Mouse (Mus musculus): ENCODE results near the gene Mpv17. TPM values are rescaled to one million over a fixed set of nuclear protein-coding genes. Genes with fewer than 3 reads are reported as not detected.

The Mpv17 gene
- polyA plus RNA-seq, 1 experiment from 2014 or later = 58.8 TPM

- H3K9ac ChIP-seq = no peak overlapping the region
- no peaks in the 10 kb centered on the region for H3K9me3 ChIP-seq
- H3K4me2 ChIP-seq = peak overlapping the region; percentile 79
- H3K36me3 ChIP-seq = no peaks in the 10 kb centered on the region
- peaks cover 33% of the 10 kb centered on the region for H3K4me1 ChIP-seq
- ATAC-seq (ENCODE audit: insufficient read depth, low FRiP score, low read depth) = no peak
- peaks cover 82% of the 10 kb centered on the region for H3K27me3 ChIP-seq (replicated peaks)
- no peak overlapping the region for H3K27ac ChIP-seq
- H3K4me3 ChIP-seq (replicated peaks) = peak overlapping the region; percentile 33
- 2% methylated on average over 29 of the region's 29 CpGs for WGBS
Observed at GRCm38 (mm10) chr5:31094100-31094798, 59.8 kb downstream of the Mpv17 start.

- no peak overlapping the region for H3K27ac ChIP-seq
- H3K9ac ChIP-seq = no peak overlapping the region
- WGBS = under 1% methylated on average over 51 of the region's 54 CpGs
- peak overlapping the region; percentile 40 for H3K4me3 ChIP-seq (replicated peaks)
- H3K27me3 ChIP-seq (replicated peaks) = peaks cover 89% of the 10 kb centered on the region
- peak; percentile 75 for ATAC-seq (ENCODE audit: insufficient read depth, low FRiP score, low read depth)
- H3K4me2 ChIP-seq = peak overlapping the region; percentile 79
- H3K36me3 ChIP-seq = no peaks in the 10 kb centered on the region
- H3K4me1 ChIP-seq = peaks cover 33% of the 10 kb centered on the region
- H3K9me3 ChIP-seq = no peaks in the 10 kb centered on the region
Observed at GRCm38 (mm10) chr5:31093151-31094041, 60.7 kb downstream of the Mpv17 start.

GRCm38 (mm10) chr5:31092231-31092975, 61.6 kb downstream of the Mpv17 start:
- peak overlapping the region; percentile 40 for H3K4me3 ChIP-seq (replicated peaks)
- peaks cover 33% of the 10 kb centered on the region for H3K4me1 ChIP-seq
- H3K27ac ChIP-seq = no peak overlapping the region
- ATAC-seq (ENCODE audit: insufficient read depth, low FRiP score, low read depth) = no peak
- H3K4me2 ChIP-seq = peak overlapping the region; percentile 79
- H3K27me3 ChIP-seq (replicated peaks) = peaks cover 95% of the 10 kb centered on the region
- H3K36me3 ChIP-seq = no peaks in the 10 kb centered on the region
- H3K9ac ChIP-seq = no peak overlapping the region
- no peaks in the 10 kb centered on the region for H3K9me3 ChIP-seq
- WGBS = 4% methylated on average over 35 of the region's 53 CpGs

Other genes starting within 250 kb of the Mpv17 start
- gene Ost4, start 246.5 kb downstream of the Mpv17 start, polyA plus RNA-seq (2015; fragmentation: Nextera tagmentation; extraction: Ambion mirVana) = 443 and 450 TPM in 2 replicates
- 252 and 255 TPM in 2 replicates for gene Emilin1, start 240.8 kb downstream of the Mpv17 start, polyA plus RNA-seq (2015; fragmentation: Nextera tagmentation; extraction: Ambion mirVana)
- 21.0 and 25.5 TPM in 2 replicates for gene Khk, start 232.8 kb downstream of the Mpv17 start, polyA plus RNA-seq (2015; fragmentation: Nextera tagmentation; extraction: Ambion mirVana)
- 11.7 and 14.8 TPM in 2 replicates for gene Cgref1, start 208.7 kb downstream of the Mpv17 start, polyA plus RNA-seq (2015; fragmentation: Nextera tagmentation; extraction: Ambion mirVana)
- gene Preb, start 193.9 kb downstream of the Mpv17 start, polyA plus RNA-seq (2015; fragmentation: Nextera tagmentation; extraction: Ambion mirVana) = 135 and 147 TPM in 2 replicates
- gene Tcf23, start 185.6 kb downstream of the Mpv17 start, polyA plus RNA-seq (2015; fragmentation: Nextera tagmentation; extraction: Ambion mirVana) = 0.74 and 1.0 TPM in 2 replicates
- 151 and 157 TPM in 2 replicates for gene Atraid, start 105.9 kb downstream of the Mpv17 start, polyA plus RNA-seq (2015; fragmentation: Nextera tagmentation; extraction: Ambion mirVana)
- gene Slc5a6, start 105.3 kb downstream of the Mpv17 start, polyA plus RNA-seq (2015; fragmentation: Nextera tagmentation; extraction: Ambion mirVana) = 8.9 and 10.4 TPM in 2 replicates
- gene Cad, start 99.5 kb downstream of the Mpv17 start, polyA plus RNA-seq (2015; fragmentation: Nextera tagmentation; extraction: Ambion mirVana) = 23.0 and 26.7 TPM in 2 replicates
- not detected in 2 replicates for gene Dnajc5g, start 48.0 kb downstream of the Mpv17 start, polyA plus RNA-seq (2015; fragmentation: Nextera tagmentation; extraction: Ambion mirVana)
- 0.26 and 0.37 TPM in 2 replicates for gene Slc30a3, start 46.0 kb downstream of the Mpv17 start, polyA plus RNA-seq (2015; fragmentation: Nextera tagmentation; extraction: Ambion mirVana)
- 0.62 TPM in 1 of 2 replicates, not detected in the other for gene Trim54, start 37.5 kb downstream of the Mpv17 start, polyA plus RNA-seq (2015; fragmentation: Nextera tagmentation; extraction: Ambion mirVana)
- gene Ucn, start 15.4 kb downstream of the Mpv17 start, polyA plus RNA-seq (2015; fragmentation: Nextera tagmentation; extraction: Ambion mirVana) = not detected in 2 replicates
- 0.68 and 1.8 TPM in 2 replicates for gene Gm29609, start 25.7 kb upstream of the Mpv17 start, polyA plus RNA-seq (2015; fragmentation: Nextera tagmentation; extraction: Ambion mirVana)
- 53.4 and 69.6 TPM in 2 replicates for gene Gtf3c2, start 25.9 kb upstream of the Mpv17 start, polyA plus RNA-seq (2015; fragmentation: Nextera tagmentation; extraction: Ambion mirVana)
- gene Snx17, start 39.0 kb upstream of the Mpv17 start, polyA plus RNA-seq (2015; fragmentation: Nextera tagmentation; extraction: Ambion mirVana) = 115 and 132 TPM in 2 replicates
- 60.3 and 68.3 TPM in 2 replicates for gene Eif2b4, start 39.2 kb upstream of the Mpv17 start, polyA plus RNA-seq (2015; fragmentation: Nextera tagmentation; extraction: Ambion mirVana)
- 8.6 and 9.8 TPM in 2 replicates for gene Zfp513, start 48.1 kb upstream of the Mpv17 start, polyA plus RNA-seq (2015; fragmentation: Nextera tagmentation; extraction: Ambion mirVana)
- gene Ppm1g, start 66.4 kb upstream of the Mpv17 start, polyA plus RNA-seq (2015; fragmentation: Nextera tagmentation; extraction: Ambion mirVana) = 124 and 125 TPM in 2 replicates
- gene Nrbp1, start 86.6 kb upstream of the Mpv17 start, polyA plus RNA-seq (2015; fragmentation: Nextera tagmentation; extraction: Ambion mirVana) = 140 and 141 TPM in 2 replicates
- gene Gm9970, start 87.0 kb upstream of the Mpv17 start, polyA plus RNA-seq (2015; fragmentation: Nextera tagmentation; extraction: Ambion mirVana) = 0.44 and 0.53 TPM in 2 replicates
- 65.4 and 66.6 TPM in 2 replicates for gene Krtcap3, start 97.4 kb upstream of the Mpv17 start, polyA plus RNA-seq (2015; fragmentation: Nextera tagmentation; extraction: Ambion mirVana)
- gene Ift172, start 136.9 kb upstream of the Mpv17 start, polyA plus RNA-seq (2015; fragmentation: Nextera tagmentation; extraction: Ambion mirVana) = 27.2 and 31.1 TPM in 2 replicates
- gene Fndc4, start 141.8 kb upstream of the Mpv17 start, polyA plus RNA-seq (2015; fragmentation: Nextera tagmentation; extraction: Ambion mirVana) = 38.3 and 38.6 TPM in 2 replicates
- gene Gckr, start 143.2 kb upstream of the Mpv17 start, polyA plus RNA-seq (2015; fragmentation: Nextera tagmentation; extraction: Ambion mirVana) = 0.86 and 1.4 TPM in 2 replicates

Measured in stomach, embryonic 15.5 days (tissue).